Mouse (Mus musculus) Patski (cell line): ENCODE data around the gene Stra6l. TPM values are rescaled to one million over a fixed set of nuclear protein-coding genes. Genes with fewer than 3 reads are reported as not detected.

Experiments
- ATAC-seq: fragments of 100-300 bp; one replicate; pipeline ENCODE4 v1.8.0; 2021
- CTCF ChIA-PET: fragments of 350-600 bp; sonication (Branson Sonifier 250); formaldehyde crosslinking; loops from one replicate; lab custom pipeline; 2022; ENCODE audit warnings: inconsistent platforms; lab: Charles Lee
- POLR2A ChIA-PET: fragments of 350-600 bp; sonication (Branson Sonifier 250); formaldehyde crosslinking; loops from one replicate; lab custom pipeline; 2022; ENCODE audit warnings: antibody characterized with exemption, inconsistent platforms; lab: Charles Lee
- DNase-seq: peaks from one replicate; pipeline ENCODE4 v3.0.0-alpha.2; 2011; ENCODE audit warnings: low read depth, low spot score
- H3K27me3 ChIP-seq: fragments of 371-371 bp; one replicate; pipeline ENCODE4 v1.5.1; 2021
- CTCF ChIP-seq: fragments of 100-300 bp; IDR thresholded peaks from one replicate; pipeline ENCODE4 v1.5.1; 2021
- in situ Hi-C: fragments of 300-500 bp; cut with MboI; formaldehyde crosslinking; loops from 3 replicates; pipeline ENCODE4 v1.11.1; 2018; ENCODE audit warnings: low pct_unique_long_range_greater_than_20kb, mixed read lengths
- polyA plus RNA-seq: library from polyadenylated mRNA; unstranded; gene quantifications from one replicate; pipeline ENCODE4 v1.2.3, GENCODE M21; 2021

The Stra6l gene
- polyA plus RNA-seq, 1 experiment from 2014 or later = 0.47 TPM

DNA sequence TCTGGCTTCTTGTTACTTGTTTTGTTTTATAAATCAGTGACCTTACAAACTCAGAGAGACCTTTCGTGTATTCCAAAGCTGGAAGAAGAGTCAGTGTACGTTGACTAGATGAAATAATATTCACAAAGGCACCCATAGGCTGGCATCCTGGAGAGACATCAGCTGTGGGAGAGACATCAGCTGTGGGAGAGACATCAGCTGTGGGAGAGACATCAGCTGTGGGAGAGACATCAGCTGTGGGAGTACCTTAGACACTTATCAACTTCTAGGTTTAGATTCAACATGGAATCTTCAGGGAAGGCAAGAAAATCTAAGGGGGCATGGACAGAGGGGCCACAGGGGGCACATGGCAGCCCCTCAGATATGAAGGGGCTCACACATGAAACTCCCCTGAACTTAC lies 2.2 kb upstream of the Stra6l start:
- no peak for DNase-seq
- ChIA-PET POLR2A (no interaction called here), CTCF (no interaction called here)
- no peaks in the 10 kb centered on the region for H3K27me3 ChIP-seq
- no peak for TF ChIP-seq CTCF
- in situ Hi-C loops = no loop called here
- ATAC-seq = no peak

DNA sequence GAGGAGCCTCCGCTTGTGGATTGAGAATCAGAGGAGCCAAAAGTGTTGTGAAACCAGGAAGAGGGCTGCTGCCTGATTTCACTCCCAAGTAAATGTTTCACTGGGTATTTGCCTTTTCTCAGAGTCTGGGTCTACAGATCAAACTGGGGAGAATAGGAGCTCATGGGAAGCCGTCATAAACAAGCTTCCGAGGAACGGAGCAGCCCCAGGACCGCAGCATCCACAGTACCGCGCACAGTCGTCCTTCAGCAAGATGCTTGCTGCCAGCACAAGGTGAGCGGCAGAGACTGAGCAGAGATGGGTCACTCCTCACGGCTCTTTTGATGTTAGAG lies 327 bp downstream of the Stra6l start:
- TF ChIP-seq CTCF = no peak
- in situ Hi-C loops = no loop called here
- ChIA-PET POLR2A (no interaction called here), CTCF (no interaction called here)
- ATAC-seq (no peak), DNase-seq (no peak)
- H3K27me3 ChIP-seq = no peaks in the 10 kb centered on the region

DNA sequence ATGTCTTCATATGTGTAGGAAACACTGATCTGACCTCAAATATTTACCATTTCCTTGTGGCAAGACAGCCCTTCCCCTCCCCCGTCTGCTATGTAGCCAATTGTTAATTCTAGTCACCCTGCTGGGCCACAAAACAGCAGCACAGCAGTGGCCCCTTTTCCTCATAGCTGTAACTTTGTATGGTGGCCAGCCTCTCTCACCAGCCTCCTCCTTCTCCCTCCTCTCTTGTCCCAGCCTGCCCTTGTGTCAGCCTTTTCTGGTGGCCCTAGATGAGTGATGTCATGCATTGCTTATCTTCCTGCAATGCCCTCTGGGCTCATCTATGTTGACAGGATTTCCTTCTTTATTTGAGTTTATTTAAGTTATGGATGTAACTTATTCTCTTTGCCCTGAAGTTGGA lies 955 bp downstream of the Stra6l start:
- TF ChIP-seq CTCF = no peak
- ATAC-seq (no peak), DNase-seq (no peak)
- ChIA-PET CTCF (no interaction called here), POLR2A (no interaction called here)
- H3K27me3 ChIP-seq = no peaks in the 10 kb centered on the region
- in situ Hi-C loops = no loop called here

DNA sequence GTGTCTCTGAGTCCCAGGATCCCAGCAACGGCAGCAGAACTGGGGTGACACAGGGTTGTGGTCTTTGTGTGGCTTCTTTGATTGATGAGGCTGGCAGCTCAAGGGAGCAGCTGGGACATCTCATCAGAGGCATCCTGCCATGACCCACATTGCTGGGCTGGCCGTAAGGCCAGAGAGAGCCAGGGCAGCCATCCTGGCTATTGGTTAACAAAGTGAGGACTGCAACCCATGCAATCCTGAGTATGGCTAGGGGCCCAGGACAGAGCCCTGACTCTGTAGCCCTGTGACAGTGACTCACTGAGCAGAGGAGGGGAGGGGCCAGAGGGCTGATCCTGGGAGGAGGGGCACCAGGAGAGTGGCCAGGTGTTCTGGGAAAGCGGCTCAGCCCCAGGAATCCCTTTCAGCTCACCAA lies 3.2 kb downstream of the Stra6l start:
- ATAC-seq = peak; percentile 42
- no peak for TF ChIP-seq CTCF
- in situ Hi-C loops = loop anchor here (10.0 kb wide), 2 partner anchors 437 to 567 kb away; no protein-coding TSS in a partner anchor
- ChIA-PET POLR2A (no interaction called here), CTCF (no interaction called here)
- H3K27me3 ChIP-seq = no peaks in the 10 kb centered on the region
- DNase-seq = no peak

DNA sequence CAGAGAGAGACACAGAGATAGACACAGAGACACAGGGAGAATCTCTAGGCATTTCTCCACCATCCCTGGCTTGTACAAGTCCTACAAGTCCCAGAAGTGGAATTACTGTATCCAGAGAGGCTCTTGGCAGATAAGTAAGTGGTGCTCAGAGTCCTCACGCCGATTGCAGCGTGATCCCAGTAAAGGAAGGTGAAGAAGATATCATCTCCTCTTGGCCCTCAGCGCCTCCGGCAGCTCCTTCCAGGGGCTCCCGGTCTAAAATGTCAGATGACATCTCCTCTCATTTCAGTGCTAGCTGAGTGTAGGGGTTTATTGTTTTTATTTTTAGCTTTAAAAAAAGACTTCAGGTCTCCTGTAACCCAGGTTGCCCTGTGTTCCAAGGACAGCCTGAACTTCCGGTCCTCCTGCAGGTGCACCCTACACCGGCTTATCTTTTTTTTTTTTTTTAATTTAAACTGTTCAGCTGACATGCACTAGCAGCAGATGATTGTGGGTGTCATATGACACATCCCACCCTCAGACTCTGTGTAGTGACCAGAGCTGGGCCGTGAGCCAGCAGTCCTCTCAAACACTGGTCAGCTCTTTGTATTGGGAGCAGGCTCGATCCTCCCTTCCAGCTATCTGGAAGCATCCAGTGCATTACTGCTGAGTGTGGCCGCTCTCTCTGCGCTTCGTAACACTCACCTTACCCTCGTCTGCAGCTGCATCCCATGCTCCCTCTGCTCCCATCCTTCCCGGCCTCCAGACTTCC lies 5.2 kb downstream of the Stra6l start:
- no peaks in the 10 kb centered on the region for H3K27me3 ChIP-seq
- no peak for TF ChIP-seq CTCF
- no peak for ATAC-seq
- no peak for DNase-seq
- in situ Hi-C loops = loop anchor here (10.0 kb wide), 2 partner anchors 439 to 569 kb away; no protein-coding TSS in a partner anchor
- ChIA-PET CTCF (interaction anchor here (3.1 kb wide), 1 partner anchor 10 kb away, joined by 23 read pairs; no protein-coding TSS in a partner anchor), POLR2A (interaction anchor here (0.6 kb wide), 1 partner anchor 594 kb away, joined by 4 read pairs; no protein-coding TSS in a partner anchor)

DNA sequence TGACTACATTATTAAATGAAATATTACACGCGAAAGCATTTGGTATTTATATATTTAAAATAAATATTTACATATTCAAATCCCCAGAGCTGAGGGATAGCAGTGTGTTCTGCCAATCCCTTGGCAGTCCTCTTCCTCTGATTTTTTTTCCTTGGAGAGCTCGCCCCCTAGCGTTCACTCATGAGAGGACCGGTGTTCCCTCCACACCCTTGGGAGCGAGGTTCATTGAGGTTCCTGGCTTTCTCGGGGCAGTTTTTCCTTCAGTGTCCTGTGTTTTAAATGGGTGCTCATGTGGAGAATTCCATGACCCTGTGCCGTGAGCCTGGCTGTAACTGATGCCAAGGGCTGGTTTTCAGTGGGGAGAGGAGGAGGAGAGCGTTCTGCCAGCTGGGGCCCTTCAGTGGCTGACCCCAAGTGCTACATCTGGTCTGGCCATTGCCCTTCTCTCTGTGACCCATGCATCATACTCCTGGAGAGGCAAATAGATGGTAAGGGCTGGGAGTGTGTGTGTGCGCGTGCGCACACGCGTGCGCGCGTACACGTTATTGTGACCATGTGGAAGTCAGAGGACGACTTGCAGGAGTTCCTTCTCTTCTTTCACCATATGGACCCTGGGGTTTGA lies 7.5 kb downstream of the Stra6l start:
- no peaks in the 10 kb centered on the region for H3K27me3 ChIP-seq
- ATAC-seq (peak; percentile 80), DNase-seq (peak; percentile 9)
- ChIA-PET POLR2A (no interaction called here), CTCF (interaction anchor here (3.1 kb wide), 1 partner anchor 12 kb away, joined by 23 read pairs; no protein-coding TSS in a partner anchor)
- TF ChIP-seq CTCF = peak; percentile 89
- in situ Hi-C loops = loop anchor here (10.0 kb wide), 2 partner anchors 441 to 571 kb away; no protein-coding TSS in a partner anchor

DNA sequence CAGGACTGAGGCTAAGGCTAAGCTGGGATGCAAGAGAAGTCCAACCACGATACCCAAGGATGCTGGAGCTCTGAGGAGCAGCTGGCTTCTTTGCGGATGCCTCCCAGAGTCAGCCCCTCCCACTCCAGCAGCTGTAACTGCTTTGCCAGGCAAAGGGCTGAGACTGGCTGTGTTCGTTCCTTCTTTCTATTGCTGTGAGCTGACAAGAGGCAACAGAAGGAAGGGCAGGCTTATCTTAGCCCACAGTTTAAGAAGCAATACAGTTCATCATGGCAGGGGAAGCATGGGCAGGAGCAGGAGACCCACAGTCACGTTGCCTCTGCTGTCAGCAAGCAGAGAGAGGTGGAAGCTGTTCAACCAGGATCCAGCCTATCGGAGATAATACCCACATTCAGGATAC lies 12.7 kb downstream of the Stra6l start:
- TF ChIP-seq CTCF = no peak
- ChIA-PET CTCF (no interaction called here), POLR2A (no interaction called here)
- ATAC-seq = no peak
- no peaks in the 10 kb centered on the region for H3K27me3 ChIP-seq
- DNase-seq = no peak
- in situ Hi-C loops = no loop called here

DNA sequence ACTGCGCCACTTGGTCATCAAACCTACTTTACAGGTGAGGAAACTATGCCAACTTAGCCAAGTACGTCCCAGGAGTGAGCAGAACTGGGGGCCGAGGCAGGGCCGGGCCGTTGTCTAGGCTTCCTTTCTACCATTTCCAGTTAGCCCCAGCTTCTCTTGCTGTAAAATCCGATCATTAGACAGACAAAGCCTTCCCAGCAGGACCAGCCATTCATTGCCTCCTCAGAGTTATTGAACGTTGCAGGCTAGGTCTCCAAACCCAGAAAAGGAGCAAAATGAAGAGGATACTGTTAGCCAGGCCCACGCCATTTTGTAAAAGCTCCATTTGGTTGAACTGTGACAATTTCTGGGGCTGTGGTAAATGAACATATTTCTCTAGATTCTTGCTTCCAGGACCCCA lies 19.0 kb downstream of the Stra6l start:
- H3K27me3 ChIP-seq = no peaks in the 10 kb centered on the region
- TF ChIP-seq CTCF = no peak
- POLR2A ChIA-PET = no interaction called here
- CTCF ChIA-PET = no interaction called here
- in situ Hi-C loops = no loop called here
- DNase-seq = no peak
- no peak for ATAC-seq

DNA sequence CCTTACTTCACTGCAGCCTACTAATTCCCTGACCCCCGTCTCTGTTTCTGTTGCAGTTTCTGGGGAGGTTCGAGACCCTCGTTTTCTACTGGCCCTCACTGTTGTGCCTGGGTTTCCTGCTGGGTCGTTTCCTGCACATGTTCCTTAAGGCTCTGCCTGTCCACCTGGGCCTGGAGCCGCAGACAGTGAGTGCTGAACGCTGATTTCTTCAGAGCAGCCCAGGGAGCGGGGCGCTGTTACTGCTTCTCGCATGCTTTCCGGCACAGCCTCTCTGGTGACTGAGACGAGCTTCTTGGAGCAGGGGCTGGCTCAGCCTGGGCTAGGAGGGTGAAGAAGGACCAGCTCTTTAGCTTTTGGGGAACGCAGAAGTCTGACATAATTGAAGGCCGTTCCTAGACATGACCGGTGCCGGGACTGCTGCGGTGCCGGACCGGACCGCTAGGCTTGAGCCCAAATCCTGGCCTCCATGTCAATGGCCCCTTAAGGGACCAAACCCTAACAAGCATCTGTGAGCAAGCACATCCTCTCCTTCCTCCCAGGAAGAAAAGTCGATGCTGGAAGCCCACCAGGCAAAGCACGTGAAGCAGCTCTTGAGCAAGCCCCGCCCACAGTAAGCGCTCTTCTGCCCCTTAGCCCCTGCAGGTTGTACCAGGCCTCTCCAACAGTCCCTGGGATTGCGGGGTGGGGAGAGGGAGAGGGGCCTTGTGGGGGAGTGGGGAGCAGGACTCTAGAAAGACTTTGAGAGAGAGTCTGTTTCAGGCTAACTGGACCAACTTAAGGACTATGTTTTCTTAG lies 20.8 kb downstream of the Stra6l start:
- no peaks in the 10 kb centered on the region for H3K27me3 ChIP-seq
- TF ChIP-seq CTCF = no peak
- ATAC-seq (no peak), DNase-seq (no peak)
- CTCF ChIA-PET = no interaction called here
- in situ Hi-C loops = no loop called here
- POLR2A ChIA-PET = no interaction called here

DNA sequence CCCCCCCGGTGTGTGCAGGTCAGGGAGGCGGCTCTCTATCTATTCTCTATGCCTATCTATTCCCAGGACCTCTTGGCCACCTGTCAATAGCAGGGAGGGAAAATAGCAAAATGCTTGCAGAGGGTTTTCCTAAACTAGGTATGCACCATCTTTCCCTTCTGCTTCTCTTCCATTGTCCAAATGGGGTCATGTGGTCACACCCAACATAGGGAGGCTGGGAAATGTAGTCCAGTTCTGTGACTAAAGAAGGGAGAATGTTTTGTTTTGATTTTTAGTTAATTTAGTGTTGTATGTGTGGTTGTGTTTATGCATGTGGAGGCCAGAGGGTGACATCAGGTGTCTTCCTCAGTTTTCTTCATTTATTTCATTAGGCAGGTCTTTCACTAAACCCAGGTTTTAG lies 23.7 kb downstream of the Stra6l start:
- ChIA-PET CTCF (no interaction called here), POLR2A (no interaction called here)
- no peaks in the 10 kb centered on the region for H3K27me3 ChIP-seq
- in situ Hi-C loops = no loop called here
- no peak for DNase-seq
- no peak for ATAC-seq
- TF ChIP-seq CTCF = no peak

DNA sequence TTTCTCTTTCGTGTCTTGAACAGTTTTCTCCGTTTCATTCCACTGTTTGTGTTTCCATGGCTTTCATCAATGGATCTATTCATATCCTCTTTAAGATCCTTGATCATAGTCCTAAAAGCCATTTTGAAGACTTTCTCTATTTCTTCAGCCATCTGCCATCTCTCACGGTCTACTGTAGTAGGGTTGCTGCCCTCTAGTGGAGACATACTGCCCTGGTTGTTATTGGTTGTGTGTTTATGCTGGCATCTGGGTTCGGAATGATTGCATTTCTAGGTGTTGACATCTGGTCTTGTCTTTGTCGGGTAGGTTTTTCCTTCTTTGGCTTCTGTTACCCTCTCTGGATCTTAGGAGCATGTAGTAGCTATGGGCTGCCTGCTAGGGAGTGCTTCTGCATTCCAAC lies 30.5 kb downstream of the Stra6l start:
- ChIA-PET CTCF (no interaction called here), POLR2A (no interaction called here)
- DNase-seq = no peak
- no peaks in the 10 kb centered on the region for H3K27me3 ChIP-seq
- peak; percentile 71 for TF ChIP-seq CTCF
- no peak for ATAC-seq
- in situ Hi-C loops = no loop called here
